Comparison of ENCODE assay signal across 9 mouse cellular contexts in the genomic region with DNA sequence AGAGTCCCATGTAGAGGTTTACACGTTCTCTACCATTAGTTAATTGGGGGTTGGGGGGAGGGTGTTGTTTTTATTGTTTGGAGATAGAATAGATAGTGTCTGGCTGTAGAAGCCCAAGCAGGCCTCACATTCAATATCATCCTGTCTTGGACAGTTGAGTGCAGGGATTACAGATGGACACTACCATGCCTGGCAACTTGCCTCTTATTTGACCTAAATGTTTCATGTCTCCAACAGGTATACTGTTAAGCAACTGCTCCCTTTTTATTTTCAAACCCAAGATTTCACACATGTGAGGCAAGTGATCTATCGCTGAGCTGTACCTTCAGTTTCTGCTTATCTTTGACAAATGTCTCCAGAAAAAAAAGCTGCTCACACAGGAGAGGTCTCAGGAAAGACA. TPM values are rescaled to one million over a fixed set of nuclear protein-coding genes. Genes with fewer than 3 reads are reported as not detected.
"Had no signal": no experiment of that assay in that cellular context is flagged by ENCODE, and none has a peak within 500 bp of the region (broad histone marks: within the 10 kb centered on the region; RNA-seq: fewer than 3 reads in every experiment).

No protein-coding gene starts in this region.

- DNase-seq: kidney, adult 9 months; kidney, postnatal 36 days; layer of hippocampus, adult 9-11 months; left cerebral cortex, postnatal 4 days; lung, adult 18-20 months; thymus, postnatal 14 days had no signal

RNA-seq across cellular contexts. Expression of gene Efcab9, which starts 50.4 kb away (rescaled TPM):
- total RNA-seq: liver, adult 2 months; megakaryocyte-erythroid progenitor cell, adult 5-6 weeks; midbrain, postnatal 0 days had no signal
